Mouse (Mus musculus): Measurements from ENCODE around the gene 2310034G01Rik.

GRCm38 (mm10) chr19:46338942-46339286 lies 11.2 kb downstream of the 2310034G01Rik start:
- TF ChIP-seq CTCF (IDR thresholded peaks at IDR 0.05; ENCODE audit: insufficient read depth, low read depth, low read length): no peak
- TF ChIP-seq POLR2A (IDR thresholded peaks at IDR 0.05; ENCODE audit: insufficient read depth, low read depth, low read length): no peak
